Mouse (Mus musculus) lung, postnatal 0 days (tissue): ENCODE results near the gene Fanca.

Experiments used
- CTCF ChIP-seq: IDR thresholded peaks from 2 replicates; pipeline ENCODE4 v1.5.1; 2016; ENCODE audit warnings: antibody characterized with exemption, mild to moderate bottlenecking
- EP300 ChIP-seq: IDR thresholded peaks from 2 replicates; pipeline ENCODE4 v1.6.1; 2016; ENCODE audit warnings: antibody characterized with exemption, mild to moderate bottlenecking, control low read depth

DNA sequence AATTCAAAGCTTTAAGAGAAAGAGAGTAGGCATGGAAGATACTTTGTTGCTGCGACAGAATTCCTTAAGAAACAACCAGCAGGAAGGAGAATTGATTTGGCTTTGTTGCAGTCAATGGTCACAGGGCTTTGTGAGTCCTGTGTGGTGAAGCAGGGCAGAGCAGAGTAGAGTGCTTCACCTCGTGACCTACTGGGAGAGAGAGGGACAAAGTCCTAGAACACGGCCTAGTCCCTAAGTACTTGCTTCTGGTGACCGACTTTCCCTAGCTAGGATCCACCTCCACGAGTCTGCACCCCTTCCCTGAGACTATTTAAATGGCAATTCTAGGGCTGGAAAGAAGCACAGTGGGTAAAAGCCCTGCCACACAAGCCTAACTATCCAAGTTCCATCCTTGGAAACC, 11.6 kb upstream of the Fanca start:
- TF ChIP-seq CTCF, result no peak
- TF ChIP-seq EP300, result no peak
